Mouse (Mus musculus): ENCODE measurements around the gene Tma7. TPM values are rescaled to one million over a fixed set of nuclear protein-coding genes. Genes with fewer than 3 reads are reported as not detected.

Tma7 gene
- polyA plus RNA-seq (2012; rRNA removed), result 42.4 and 80.7 TPM in 2 replicates

GRCm38 (mm10) chr9:109082124-109082800, at the start of gene Tma7, which contains the start of gene Ccdc51:
Gene Tma7, minus strand, starts transcription at chr9:109082587.
Gene Ccdc51, plus strand, starts transcription at chr9:109082493.
- H3K4me3 ChIP-seq (ENCODE audit: insufficient read depth, low read depth, low read length), result peak within 1 kb of the TSS; percentile 53
- peaks cover 4% of the 10 kb centered on the region; the same call in 1 of the 2 replicates for H3K4me1 ChIP-seq (ENCODE audit: control insufficient read depth, insufficient read depth, low read length)
- no peaks in the 10 kb centered on the region for H3K27me3 ChIP-seq (replicated peaks; ENCODE audit: control insufficient read depth, insufficient read depth, low read length)
- peak within 1 kb of the TSS; percentile 12; the same call in 1 of the 2 replicates for H3K27ac ChIP-seq (ENCODE audit: insufficient read depth, low read depth, low read length)
- no peaks in the 10 kb centered on the region for H3K36me3 ChIP-seq (ENCODE audit: control insufficient read depth, insufficient read depth, low read length)
- peak; percentile 71 for TF ChIP-seq POLR2A (IDR thresholded peaks at IDR 0.05; ENCODE audit: low read depth, low read length)
- TF ChIP-seq CTCF (conservative IDR thresholded peaks at IDR 0.05; ENCODE audit: insufficient read depth, insufficient read length, low read depth, low read length), result no peak
- peak; percentile 94 for DNase-seq
- 2% methylated on average over 37 of the region's 37 CpGs for WGBS

GRCm38 (mm10) chr9:109130076-109130475, 47.7 kb upstream of the Tma7 start:
- H3K27ac ChIP-seq (ENCODE audit: insufficient read depth, low read depth, low read length), result no peak overlapping the region
- H3K36me3 ChIP-seq (ENCODE audit: control insufficient read depth, insufficient read depth, low read length), result no peaks in the 10 kb centered on the region
- WGBS, result 50% methylated on average over 5 of the region's 5 CpGs
- no peak overlapping the region for H3K4me3 ChIP-seq (ENCODE audit: insufficient read depth, low read depth, low read length)
- peaks cover 2% of the 10 kb centered on the region; the same call in 1 of the 2 replicates for H3K4me1 ChIP-seq (ENCODE audit: control insufficient read depth, insufficient read depth, low read length)
- TF ChIP-seq CTCF (conservative IDR thresholded peaks at IDR 0.05; ENCODE audit: insufficient read depth, insufficient read length, low read depth, low read length), result no peak
- no peak for TF ChIP-seq POLR2A (IDR thresholded peaks at IDR 0.05; ENCODE audit: low read depth, low read length)
- H3K27me3 ChIP-seq (replicated peaks; ENCODE audit: control insufficient read depth, insufficient read depth, low read length), result no peaks in the 10 kb centered on the region
- DNase-seq, result no peak

DNA sequence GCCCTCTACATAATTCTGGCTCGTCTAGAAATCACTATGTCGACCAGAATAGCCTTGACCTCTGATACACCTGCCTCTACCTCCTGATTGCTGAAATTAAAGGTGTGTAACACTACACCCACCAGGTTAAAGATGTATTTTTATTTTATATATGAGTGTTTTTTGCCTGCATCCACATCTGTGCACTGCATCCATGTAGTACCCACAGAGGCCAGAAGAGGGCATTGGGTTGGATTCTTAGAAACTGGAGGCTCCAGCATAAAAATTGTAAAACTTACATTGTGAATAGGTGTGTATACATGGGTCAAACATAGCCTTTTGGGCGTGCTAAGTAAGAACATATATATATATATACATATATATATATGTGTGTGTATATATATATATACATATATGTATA, 45.8 kb upstream of the Tma7 start:
- Histone ChIP-seq H3K4me1 (ENCODE audit: control insufficient read depth, insufficient read depth, low read length) (peaks cover 2% of the 10 kb centered on the region; the same call in 1 of the 2 replicates), H3K4me3 (ENCODE audit: insufficient read depth, low read depth, low read length) (no peak overlapping the region), H3K36me3 (ENCODE audit: control insufficient read depth, insufficient read depth, low read length) (no peaks in the 10 kb centered on the region), H3K27me3 (replicated peaks; ENCODE audit: control insufficient read depth, insufficient read depth, low read length) (no peaks in the 10 kb centered on the region), H3K27ac (ENCODE audit: insufficient read depth, low read depth, low read length) (no peak overlapping the region)
- DNase-seq, result peak; percentile 35
- TF ChIP-seq CTCF (conservative IDR thresholded peaks at IDR 0.05; ENCODE audit: insufficient read depth, insufficient read length, low read depth, low read length) (0 out of 2 replicates have a peak, but pooled peaks have one; percentile 32), POLR2A (IDR thresholded peaks at IDR 0.05; ENCODE audit: low read depth, low read length) (no peak)
- 56% methylated on average over 3 of the region's 3 CpGs for WGBS

DNA sequence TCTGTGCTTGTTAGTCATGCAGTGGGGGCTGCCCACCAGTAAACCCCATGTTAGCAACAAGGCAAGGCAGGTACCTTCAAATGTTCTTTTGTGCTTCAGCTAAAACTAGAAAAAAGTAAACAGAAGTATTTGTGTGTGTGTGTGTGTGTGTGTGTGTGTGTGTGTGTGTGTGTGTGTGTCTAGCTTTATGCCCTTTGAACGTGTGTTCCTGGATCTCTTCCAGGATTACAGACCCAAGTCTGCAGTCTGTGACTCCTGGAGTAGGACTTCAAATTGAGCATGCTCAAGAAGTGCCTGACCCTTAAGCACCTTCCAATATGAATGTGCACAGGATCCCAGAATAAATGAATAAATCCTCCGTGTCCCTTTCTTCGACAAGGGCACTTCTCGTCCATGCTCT, 44.7 kb upstream of the Tma7 start:
- no peaks in the 10 kb centered on the region for H3K36me3 ChIP-seq (ENCODE audit: control insufficient read depth, insufficient read depth, low read length)
- DNase-seq, result peak; percentile 57
- H3K27ac ChIP-seq (ENCODE audit: insufficient read depth, low read depth, low read length), result no peak overlapping the region
- H3K4me1 ChIP-seq (ENCODE audit: control insufficient read depth, insufficient read depth, low read length), result peaks cover 2% of the 10 kb centered on the region; the same call in 1 of the 2 replicates
- WGBS, result 57% methylated on average over 4 of the region's 4 CpGs
- H3K4me3 ChIP-seq (ENCODE audit: insufficient read depth, low read depth, low read length), result no peak overlapping the region
- TF ChIP-seq CTCF (conservative IDR thresholded peaks at IDR 0.05; ENCODE audit: insufficient read depth, insufficient read length, low read depth, low read length), result no peak
- no peaks in the 10 kb centered on the region for H3K27me3 ChIP-seq (replicated peaks; ENCODE audit: control insufficient read depth, insufficient read depth, low read length)

GRCm38 (mm10) chr9:109125481-109125880, 43.1 kb upstream of the Tma7 start:
- 72% methylated on average over 3 of the region's 3 CpGs for WGBS
- DNase-seq, result no peak
- Histone ChIP-seq H3K27ac (ENCODE audit: insufficient read depth, low read depth, low read length) (no peak overlapping the region), H3K4me3 (ENCODE audit: insufficient read depth, low read depth, low read length) (no peak overlapping the region), H3K4me1 (ENCODE audit: control insufficient read depth, insufficient read depth, low read length) (peaks cover 2% of the 10 kb centered on the region; the same call in 1 of the 2 replicates), H3K27me3 (replicated peaks; ENCODE audit: control insufficient read depth, insufficient read depth, low read length) (no peaks in the 10 kb centered on the region), H3K36me3 (ENCODE audit: control insufficient read depth, insufficient read depth, low read length) (no peaks in the 10 kb centered on the region)
- TF ChIP-seq CTCF (conservative IDR thresholded peaks at IDR 0.05; ENCODE audit: insufficient read depth, insufficient read length, low read depth, low read length), result no peak
- TF ChIP-seq POLR2A (IDR thresholded peaks at IDR 0.05; ENCODE audit: low read depth, low read length), result no peak

GRCm38 (mm10) chr9:109125043-109125442, 42.7 kb upstream of the Tma7 start:
- H3K36me3 ChIP-seq (ENCODE audit: control insufficient read depth, insufficient read depth, low read length), result no peaks in the 10 kb centered on the region
- WGBS, result 87% methylated on average over 2 of the region's 2 CpGs
- peaks cover 2% of the 10 kb centered on the region; the same call in 1 of the 2 replicates for H3K4me1 ChIP-seq (ENCODE audit: control insufficient read depth, insufficient read depth, low read length)
- H3K4me3 ChIP-seq (ENCODE audit: insufficient read depth, low read depth, low read length), result no peak overlapping the region
- no peaks in the 10 kb centered on the region for H3K27me3 ChIP-seq (replicated peaks; ENCODE audit: control insufficient read depth, insufficient read depth, low read length)
- TF ChIP-seq POLR2A (IDR thresholded peaks at IDR 0.05; ENCODE audit: low read depth, low read length), result no peak
- no peak for TF ChIP-seq CTCF (conservative IDR thresholded peaks at IDR 0.05; ENCODE audit: insufficient read depth, insufficient read length, low read depth, low read length)
- DNase-seq, result no peak
- H3K27ac ChIP-seq (ENCODE audit: insufficient read depth, low read depth, low read length), result no peak overlapping the region

GRCm38 (mm10) chr9:109124164-109124563, 41.8 kb upstream of the Tma7 start:
- Histone ChIP-seq H3K36me3 (ENCODE audit: control insufficient read depth, insufficient read depth, low read length) (no peaks in the 10 kb centered on the region), H3K4me1 (ENCODE audit: control insufficient read depth, insufficient read depth, low read length) (no peaks in the 10 kb centered on the region), H3K27ac (ENCODE audit: insufficient read depth, low read depth, low read length) (no peak overlapping the region), H3K27me3 (replicated peaks; ENCODE audit: control insufficient read depth, insufficient read depth, low read length) (no peaks in the 10 kb centered on the region), H3K4me3 (ENCODE audit: insufficient read depth, low read depth, low read length) (no peak overlapping the region)
- WGBS, result 90% methylated on average over 3 of the region's 3 CpGs
- DNase-seq, result no peak
- no peak for TF ChIP-seq POLR2A (IDR thresholded peaks at IDR 0.05; ENCODE audit: low read depth, low read length)
- no peak for TF ChIP-seq CTCF (conservative IDR thresholded peaks at IDR 0.05; ENCODE audit: insufficient read depth, insufficient read length, low read depth, low read length)
